Mouse (Mus musculus) midbrain, postnatal 0 days (tissue): Measurements from ENCODE around the gene Lbhd1. TPM values are rescaled to one million over a fixed set of nuclear protein-coding genes. Genes with fewer than 3 reads are reported as not detected.
A peak's percentile ranks its signal among the peaks of the same experiment; 100 is the strongest.

Experiments used
- ATAC-seq: fragments of 200-750 bp; cut with Nextera tagmentation; 2 replicates; pipeline ENCODE4 v1.8.0; 2017; ENCODE audit warnings: moderate number of reproducible peaks, mild to moderate bottlenecking, moderate TSS enrichment, moderate library complexity; ENCODE audit not compliant: low FRiP score
- DNase-seq: peaks from one replicate; pipeline ENCODE4 v3.0.0-alpha.2; 2015; ENCODE audit warnings: low spot score
- H3K27ac ChIP-seq: fragments of 300-500 bp; sonication (generic); 2 replicates; pipeline ENCODE4 v1.5.1; 2014; ENCODE audit warnings: low read depth, mild to moderate bottlenecking, low read length, mixed read lengths
- H3K27me3 ChIP-seq: fragments of 300-500 bp; sonication (generic); 2 replicates; pipeline ENCODE4 v1.6.1; 2014; ENCODE audit warnings: low read length, control low read depth, mixed read lengths; ENCODE audit not compliant: insufficient read depth
- H3K36me3 ChIP-seq: fragments of 300-500 bp; sonication (generic); 2 replicates; pipeline ENCODE4 v1.6.1; 2014; ENCODE audit warnings: low read length, control low read depth, mixed read lengths; ENCODE audit not compliant: insufficient read depth
- H3K4me1 ChIP-seq: fragments of 300-500 bp; sonication (generic); 2 replicates; pipeline ENCODE4 v1.6.1; 2014; ENCODE audit warnings: mild to moderate bottlenecking, control low read depth, antibody characterized with exemption, low read length, mixed read lengths; ENCODE audit not compliant: insufficient read depth
- H3K4me2 ChIP-seq: fragments of 300-500 bp; sonication (generic); 2 replicates; pipeline ENCODE4 v1.6.1; 2014; ENCODE audit warnings: low read depth, mild to moderate bottlenecking, low read length, mixed read lengths; ENCODE audit not compliant: poor library complexity, severe bottlenecking
- H3K4me3 ChIP-seq: fragments of 300-500 bp; sonication (generic); 2 replicates; pipeline ENCODE4 v1.5.1; 2014; ENCODE audit warnings: low read depth, mild to moderate bottlenecking, low read length, moderate library complexity
- H3K9ac ChIP-seq: fragments of 300-500 bp; sonication (generic); replicated peaks from 2 replicates; pipeline ENCODE4 v1.6.1; 2014; ENCODE audit warnings: mild to moderate bottlenecking, low read length, moderate library complexity, mixed read lengths; ENCODE audit not compliant: poor library complexity, severe bottlenecking
- H3K9me3 ChIP-seq: fragments of 300-500 bp; sonication (generic); 2 replicates; pipeline ENCODE4 v1.6.1; 2016; ENCODE audit warnings: low read length, control low read depth
- CTCF ChIP-seq: IDR thresholded peaks from 2 replicates; pipeline ENCODE4 v1.5.1; 2016; ENCODE audit warnings: antibody characterized with exemption, mild to moderate bottlenecking
- WGBS: fragments of 180-500 bp; shearing (Covaris S2); extraction: QIAGEN DNeasy Blood & Tissue Kit; methylation state at CpG from one replicate; pipeline ENCODE4 v1.1.7; 2014; 5-methylcytosine and 5-hydroxymethylcytosine counted together
- polyA plus RNA-seq: library from polyadenylated mRNA; unstranded; fragments of >200 nt; fragmentation: Nextera tagmentation; extraction: Ambion mirVana; gene quantifications from 2 replicates; pipeline ENCODE4 v1.2.1, GENCODE M21; 2015
- total RNA-seq: library from RNA; depleted of rRNA; stranded (reverse); fragments of >200 nt; gene quantifications from 2 replicates; pipeline ENCODE4 v1.2.3, GENCODE M21; 2014

Lbhd1 gene
- total and polyA plus RNA-seq, 2 experiments from 2014 or later = 6.6 to 20.6 TPM

- Histone ChIP-seq H3K9ac (peak overlapping the region; percentile 84), H3K4me1 (peaks cover 6% of the 10 kb centered on the region), H3K9me3 (no peaks in the 10 kb centered on the region), H3K27me3 (no peaks in the 10 kb centered on the region), H3K27ac (peak overlapping the region; percentile 91), H3K36me3 (peaks cover 8% of the 10 kb centered on the region), H3K4me3 (peak overlapping the region; percentile 85), H3K4me2 (peak overlapping the region; percentile 79)
- TF ChIP-seq CTCF = no peak
- WGBS = 19% methylated on average over 13 of the region's 13 CpGs
- ATAC-seq (no peak), DNase-seq (no peak)
Observed at GRCm38 (mm10) chr19:8898576-8898975, 15.0 kb downstream of the Lbhd1 start.

- Histone ChIP-seq H3K27me3 (no peaks in the 10 kb centered on the region), H3K9me3 (no peaks in the 10 kb centered on the region), H3K9ac (no peak overlapping the region; the same call in 1 of the 2 replicates), H3K27ac (no peak overlapping the region), H3K4me3 (peak overlapping the region; percentile 85), H3K4me2 (peak overlapping the region; percentile 79), H3K4me1 (peaks cover 6% of the 10 kb centered on the region), H3K36me3 (peaks cover 13% of the 10 kb centered on the region)
- WGBS = 58% methylated on average over 3 of the region's 3 CpGs
- DNase-seq (no peak), ATAC-seq (no peak)
- TF ChIP-seq CTCF = no peak
Observed at GRCm38 (mm10) chr19:8899079-8899478, 15.5 kb downstream of the Lbhd1 start.

GRCm38 (mm10) chr19:8903412-8903811 lies 19.9 kb downstream of the Lbhd1 start:
- no peak overlapping the region for H3K27ac ChIP-seq
- H3K9me3 ChIP-seq = no peaks in the 10 kb centered on the region
- no peaks in the 10 kb centered on the region for H3K27me3 ChIP-seq
- ATAC-seq = no peak
- no peak for DNase-seq
- H3K4me3 ChIP-seq = no peak overlapping the region
- no peak overlapping the region for H3K4me2 ChIP-seq
- WGBS = 94% methylated on average over 5 of the region's 5 CpGs
- H3K36me3 ChIP-seq = peaks cover 44% of the 10 kb centered on the region
- H3K9ac ChIP-seq = no peak overlapping the region
- TF ChIP-seq CTCF = no peak
- H3K4me1 ChIP-seq = no peaks in the 10 kb centered on the region; the same call in 1 of the 2 replicates

GRCm38 (mm10) chr19:8908531-8908930 lies 25.0 kb downstream of the Lbhd1 start:
- DNase-seq = no peak
- Histone ChIP-seq H3K9me3 (no peaks in the 10 kb centered on the region), H3K27ac (no peak overlapping the region), H3K4me2 (no peak overlapping the region), H3K4me1 (no peaks in the 10 kb centered on the region), H3K9ac (no peak overlapping the region), H3K27me3 (no peaks in the 10 kb centered on the region), H3K4me3 (no peak overlapping the region), H3K36me3 (peaks cover 87% of the 10 kb centered on the region)
- TF ChIP-seq CTCF = no peak
- no peak for ATAC-seq
- 91% methylated on average over 6 of the region's 6 CpGs for WGBS

- H3K9me3 ChIP-seq = no peaks in the 10 kb centered on the region
- H3K4me1 ChIP-seq = no peaks in the 10 kb centered on the region
- no peak overlapping the region for H3K9ac ChIP-seq
- 89% methylated on average over 5 of the region's 5 CpGs for WGBS
- no peak for DNase-seq
- peaks cover 90% of the 10 kb centered on the region for H3K36me3 ChIP-seq
- ATAC-seq = no peak
- no peaks in the 10 kb centered on the region for H3K27me3 ChIP-seq
- TF ChIP-seq CTCF = no peak
- no peak overlapping the region for H3K4me3 ChIP-seq
- H3K4me2 ChIP-seq = no peak overlapping the region
- H3K27ac ChIP-seq = no peak overlapping the region
Observed at GRCm38 (mm10) chr19:8911810-8912209, 28.3 kb downstream of the Lbhd1 start.

GRCm38 (mm10) chr19:8914212-8914611 lies 30.7 kb downstream of the Lbhd1 start:
- Histone ChIP-seq H3K27me3 (no peaks in the 10 kb centered on the region), H3K4me1 (no peaks in the 10 kb centered on the region), H3K9me3 (no peaks in the 10 kb centered on the region), H3K4me2 (no peak overlapping the region), H3K36me3 (peaks cover 67% of the 10 kb centered on the region), H3K27ac (no peak overlapping the region), H3K4me3 (no peak overlapping the region), H3K9ac (no peak overlapping the region)
- no peak for TF ChIP-seq CTCF
- WGBS = 96% methylated on average over 3 of the region's 3 CpGs
- no peak for DNase-seq
- no peak for ATAC-seq
